Mouse (Mus musculus) lung, postnatal 0 days (tissue): ENCODE results near the gene Ppfia4.

Source experiments
- CTCF ChIP-seq: IDR thresholded peaks from 2 replicates; pipeline ENCODE4 v1.5.1; 2016; ENCODE audit warnings: antibody characterized with exemption, mild to moderate bottlenecking
- EP300 ChIP-seq: IDR thresholded peaks from 2 replicates; pipeline ENCODE4 v1.6.1; 2016; ENCODE audit warnings: antibody characterized with exemption, mild to moderate bottlenecking, control low read depth

- no peak for TF ChIP-seq EP300
- no peak for TF ChIP-seq CTCF
Measured at GRCm38 (mm10) chr1:134343567-134343966, 10.8 kb upstream of the Ppfia4 start.
